27 mouse cellular contexts compared by ENCODE assay signal in genomic region chr2:49694727-49695126, GRCm38 (mm10).
DNase-seq lines count a peak whose midpoint lies in the region; ATAC-seq and TF ChIP-seq lines count a peak whose summit lies in the region.
"Had no signal": no experiment of that assay in that cellular context is flagged by ENCODE, and none has a peak within 500 bp of the region (broad histone marks: within the 10 kb centered on the region; RNA-seq: fewer than 3 reads in every experiment).

No protein-coding gene starts in this region.

- no peak overlapping the region for H3K4me2 ChIP-seq in midbrain, embryonic 12.5 days (replicated peaks)
- no peak overlapping the region for H3K4me2 ChIP-seq in midbrain, postnatal 0 days (ENCODE audit: low read depth, low read length, poor library complexity, severe bottlenecking)
- H3K4me2 ChIP-seq in hindbrain, embryonic 14.5 days (replicated peaks): no peak overlapping the region
- H3K4me2 ChIP-seq in midbrain, embryonic 16.5 days (ENCODE audit: low read length): no peak overlapping the region
- H3K4me2 ChIP-seq: heart, embryonic 12.5 days; liver, embryonic 12.5 days; neural tube, embryonic 12.5 days; stomach, embryonic 15.5 days had no signal

- WGBS in midbrain, embryonic 12.5 days: 61% methylated on average over 10 of the region's 10 CpGs
- WGBS in midbrain, postnatal 0 days: 37% methylated on average over 10 of the region's 10 CpGs
- WGBS in hindbrain, embryonic 14.5 days: 46% methylated on average over 10 of the region's 10 CpGs
- WGBS in midbrain, embryonic 16.5 days: 47% methylated on average over 10 of the region's 10 CpGs

- H3K4me1 ChIP-seq in midbrain, embryonic 12.5 days: peaks cover 34% of the 10 kb centered on the region
- H3K4me1 ChIP-seq in midbrain, postnatal 0 days (ENCODE audit: insufficient read depth, low read length): no peaks in the 10 kb centered on the region
- peaks cover 51% of the 10 kb centered on the region for H3K4me1 ChIP-seq in hindbrain, embryonic 14.5 days (replicated peaks; ENCODE audit: control insufficient read depth, insufficient read depth, low read length)
- peaks cover 38% of the 10 kb centered on the region for H3K4me1 ChIP-seq in midbrain, embryonic 16.5 days (ENCODE audit: control insufficient read depth, insufficient read depth, low read length)
- H3K4me1 ChIP-seq: liver, embryonic 12.5 days; stomach, embryonic 15.5 days had no signal

- DNase-seq in heart, adult 11 months: peak; percentile 41
- DNase-seq in heart, postnatal 14 days: no peak
- no peak for DNase-seq in midbrain, postnatal 0 days (ENCODE audit: low spot score)
- no peak for DNase-seq in hindbrain, embryonic 14.5 days (ENCODE audit: low spot score)
- no peak for DNase-seq in lung, postnatal 36 days
- DNase-seq in adrenal gland, adult (ENCODE audit: inconsistent age in 2 of 2, low spot score in 1 of 2): no peak
- DNase-seq: adrenal gland, postnatal 10 days; B cell, adult 2 months; cerebellum, adult 8-10 months; gastrocnemius, adult 2 months; gastrocnemius, postnatal 36 days; heart, adult 2 months; kidney, adult 18-20 months; kidney, postnatal 36 days; left cerebral cortex, postnatal 4 days; liver, postnatal 0 days; right cerebral cortex, postnatal 14 days; thymus, postnatal 14 days had no signal

- H3K27me3 ChIP-seq in midbrain, embryonic 12.5 days: no peaks in the 10 kb centered on the region
- H3K27me3 ChIP-seq in midbrain, postnatal 0 days (ENCODE audit: insufficient read depth, low read length): no peaks in the 10 kb centered on the region
- no peaks in the 10 kb centered on the region for H3K27me3 ChIP-seq in hindbrain, embryonic 14.5 days (ENCODE audit: control insufficient read depth, insufficient read depth, low read length)
- H3K27me3 ChIP-seq in midbrain, embryonic 16.5 days (ENCODE audit: control insufficient read depth, insufficient read depth, low read depth, low read length): no peaks in the 10 kb centered on the region
- H3K27me3 ChIP-seq: heart, embryonic 12.5 days; liver, embryonic 12.5 days; neural tube, embryonic 12.5 days; stomach, embryonic 15.5 days had no signal

- no peak overlapping the region for H3K4me3 ChIP-seq in midbrain, embryonic 12.5 days
- no peak overlapping the region for H3K4me3 ChIP-seq in midbrain, postnatal 0 days (ENCODE audit: low read depth, low read length)
- no peak overlapping the region for H3K4me3 ChIP-seq in hindbrain, embryonic 14.5 days (replicated peaks; ENCODE audit: low read length)
- H3K4me3 ChIP-seq in midbrain, embryonic 16.5 days (ENCODE audit: low read depth, low read length): no peak overlapping the region
- H3K4me3 ChIP-seq: gastrocnemius, adult 2 months; heart, adult 2 months; heart, embryonic 12.5 days; layer of hippocampus, adult 2 months; liver, embryonic 12.5 days; neural tube, embryonic 12.5 days; stomach, embryonic 15.5 days had no signal

- H3K9ac ChIP-seq in midbrain, embryonic 12.5 days (replicated peaks): no peak overlapping the region
- H3K9ac ChIP-seq in midbrain, postnatal 0 days (replicated peaks; ENCODE audit: low read length, poor library complexity, severe bottlenecking): no peak overlapping the region
- H3K9ac ChIP-seq in hindbrain, embryonic 14.5 days: no peak overlapping the region
- no peak overlapping the region for H3K9ac ChIP-seq in midbrain, embryonic 16.5 days (ENCODE audit: low read depth, low read length)
- H3K9ac ChIP-seq: heart, embryonic 12.5 days; liver, embryonic 12.5 days; liver, postnatal 0 days; neural tube, embryonic 12.5 days; stomach, embryonic 15.5 days had no signal

- no peak for TF ChIP-seq CTCF in midbrain, postnatal 0 days (IDR thresholded peaks at IDR 0.05)

- H3K36me3 ChIP-seq in midbrain, embryonic 12.5 days: peaks cover 29% of the 10 kb centered on the region
- H3K36me3 ChIP-seq in midbrain, postnatal 0 days (ENCODE audit: insufficient read depth, low read length): peaks cover 2% of the 10 kb centered on the region; the same call in 1 of the 2 replicates
- H3K36me3 ChIP-seq in hindbrain, embryonic 14.5 days (replicated peaks; ENCODE audit: control insufficient read depth, insufficient read depth): peaks cover 54% of the 10 kb centered on the region
- no peaks in the 10 kb centered on the region for H3K36me3 ChIP-seq in midbrain, embryonic 16.5 days (ENCODE audit: control insufficient read depth, insufficient read depth, low read length)
- H3K36me3 ChIP-seq: heart, embryonic 12.5 days; liver, embryonic 12.5 days; stomach, embryonic 15.5 days had no signal

- ATAC-seq in midbrain, embryonic 12.5 days (ENCODE audit: low FRiP score, low read depth): no peak
- no peak for ATAC-seq in midbrain, postnatal 0 days (ENCODE audit: low FRiP score)
- no peak for ATAC-seq in hindbrain, embryonic 14.5 days (ENCODE audit: low FRiP score)
- ATAC-seq in midbrain, embryonic 16.5 days: 0 out of 2 replicates have a peak, but pooled peaks have one; percentile 26
- ATAC-seq: liver, embryonic 12.5 days; liver, postnatal 0 days; lung, postnatal 0 days had no signal

- H3K9me3 ChIP-seq in midbrain, embryonic 12.5 days: no peaks in the 10 kb centered on the region
- H3K9me3 ChIP-seq in midbrain, postnatal 0 days (ENCODE audit: low read length): no peaks in the 10 kb centered on the region
- no peaks in the 10 kb centered on the region for H3K9me3 ChIP-seq in hindbrain, embryonic 14.5 days (ENCODE audit: control insufficient read depth, low read length)
- H3K9me3 ChIP-seq in midbrain, embryonic 16.5 days (replicated peaks; ENCODE audit: control insufficient read depth, low read length, poor library complexity, severe bottlenecking): no peaks in the 10 kb centered on the region
- H3K9me3 ChIP-seq: heart, embryonic 12.5 days; liver, embryonic 12.5 days; neural tube, embryonic 12.5 days; stomach, embryonic 15.5 days had no signal

- H3K27ac ChIP-seq in midbrain, embryonic 12.5 days (replicated peaks): peak overlapping the region; percentile 20; the same call in 1 of the 2 replicates
- no peak overlapping the region; the same call in 1 of the 2 replicates for H3K27ac ChIP-seq in midbrain, postnatal 0 days (ENCODE audit: low read depth, low read length)
- peak overlapping the region; percentile 14; the same call in 1 of the 2 replicates for H3K27ac ChIP-seq in hindbrain, embryonic 14.5 days
- H3K27ac ChIP-seq in midbrain, embryonic 16.5 days (ENCODE audit: low read length): no peak overlapping the region
- H3K27ac ChIP-seq: gastrocnemius, adult 2 months; heart, adult 2 months; layer of hippocampus, adult 2 months; liver, embryonic 12.5 days; macrophage; neural tube, embryonic 12.5 days; stomach, embryonic 15.5 days had no signal

- intact Hi-C loops in heart, postnatal 14 days (cut with DNase I): no loop called here

Comparison
In these comparisons a context has a peak if more than half of its experiments do, and no peak if none do; other contexts are left out.
1. H3K27ac ChIP-seq: peak in midbrain, embryonic 12.5 days (single experiment) and hindbrain, embryonic 14.5 days (single experiment); none in midbrain, postnatal 0 days (single experiment) and midbrain, embryonic 16.5 days (single experiment).